Mouse (Mus musculus) small intestine, adult 2 months (tissue): ENCODE measurements around the gene Gm11172.

Source experiments
- CTCF ChIP-seq: fragments of 200-500 bp; IDR thresholded peaks from 2 replicates; pipeline ENCODE4 v1.5.1; 2012; ENCODE audit warnings: low read depth, mild to moderate bottlenecking, control low read depth, inconsistent platforms, low read length, moderate library complexity, mixed read lengths; ENCODE audit not compliant: insufficient replicate concordance, insufficient read length; ENCODE audit errors: extremely low read depth
- POLR2A ChIP-seq: fragments of 200-500 bp; IDR thresholded peaks from 2 replicates; pipeline ENCODE4 v1.6.1; 2012; ENCODE audit warnings: low read depth, mild to moderate bottlenecking, control low read depth, inconsistent platforms, low read length, moderate library complexity

- no peak for TF ChIP-seq CTCF
- TF ChIP-seq POLR2A = no peak
These were observed 27.3 kb downstream of the Gm11172 start for GRCm38 (mm10) chr16:10840018-10840417.
